Comparison of ENCODE assay signal across 14 mouse cellular contexts in the genomic region with DNA sequence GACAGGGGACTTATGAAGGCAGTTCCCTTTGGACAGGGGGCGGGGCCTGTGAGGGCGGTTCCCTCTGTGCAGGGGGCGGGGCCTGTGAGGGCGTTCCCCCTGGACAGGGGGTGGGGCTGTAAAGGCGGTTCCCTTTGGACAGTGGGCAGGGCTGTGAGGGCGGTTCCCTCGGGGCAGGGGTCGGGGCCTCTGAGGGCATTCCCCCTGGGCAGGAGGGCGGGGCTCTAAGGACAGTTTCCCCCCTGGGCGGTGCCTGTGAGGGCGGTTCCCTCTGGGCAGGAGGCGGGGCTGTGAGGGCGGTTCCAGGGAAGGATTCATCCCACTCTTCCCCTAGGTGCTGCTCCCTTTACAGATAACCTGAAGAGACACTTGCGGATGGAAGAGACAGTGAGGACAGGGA.
DNase-seq lines count a peak whose midpoint lies in the region; ATAC-seq and TF ChIP-seq lines count a peak whose summit lies in the region.
"Had no signal": no experiment of that assay in that cellular context is flagged by ENCODE, and none has a peak within 500 bp of the region (broad histone marks: within the 10 kb centered on the region; RNA-seq: fewer than 3 reads in every experiment).

No protein-coding gene starts in this region.

- H3K36me3 ChIP-seq in heart, embryonic 12.5 days, result no peaks in the 10 kb centered on the region
- no peaks in the 10 kb centered on the region for H3K36me3 ChIP-seq in liver, postnatal 0 days (replicated peaks; ENCODE audit: insufficient read depth, low read length)
- H3K36me3 ChIP-seq: forebrain, embryonic 10.5 days had no signal

- H3K27ac ChIP-seq in heart, embryonic 12.5 days (ENCODE audit: poor library complexity, severe bottlenecking), result no peak overlapping the region
- H3K27ac ChIP-seq in liver, postnatal 0 days (ENCODE audit: low read depth), result no peak overlapping the region
- H3K27ac ChIP-seq: forebrain, embryonic 10.5 days; gastrocnemius, adult 2 months had no signal

- H3K4me2 ChIP-seq in heart, embryonic 12.5 days, result no peak overlapping the region
- H3K4me2 ChIP-seq in liver, postnatal 0 days (ENCODE audit: low read depth, low read length), result no peak overlapping the region

- no peak for TF ChIP-seq EP300 in liver, postnatal 0 days (IDR thresholded peaks at IDR 0.05; ENCODE audit: low read depth)

- WGBS in heart, embryonic 12.5 days, result 41% methylated on average over 14 of the region's 14 CpGs
- WGBS in liver, postnatal 0 days (ENCODE audit: insufficient replicate concordance), result 54% methylated on average over 14 of the region's 14 CpGs

- H3K4me1 ChIP-seq in heart, embryonic 12.5 days (replicated peaks), result peaks cover 25% of the 10 kb centered on the region
- no peaks in the 10 kb centered on the region for H3K4me1 ChIP-seq in liver, postnatal 0 days (ENCODE audit: insufficient read depth)

- H3K4me3 ChIP-seq in heart, embryonic 12.5 days, result no peak overlapping the region
- H3K4me3 ChIP-seq in liver, postnatal 0 days (ENCODE audit: low read depth, low read length), result no peak overlapping the region
- H3K4me3 ChIP-seq: forebrain, embryonic 10.5 days; gastrocnemius, adult 2 months had no signal

- H3K27me3 ChIP-seq in heart, embryonic 12.5 days (replicated peaks), result no peaks in the 10 kb centered on the region
- H3K27me3 ChIP-seq in liver, postnatal 0 days (ENCODE audit: insufficient read depth, low read length), result no peaks in the 10 kb centered on the region

- ATAC-seq in heart, embryonic 12.5 days (ENCODE audit: insufficient number of reproducible peaks, low FRiP score), result peak; percentile 42; the same call in 1 of the 2 replicates
- peak; percentile 31; the same call in 1 of the 2 replicates for ATAC-seq in liver, postnatal 0 days
- ATAC-seq: inflammation-experienced regulatory T-cells, adult 6 months had no signal

- no peak overlapping the region for H3K9ac ChIP-seq in heart, embryonic 12.5 days
- H3K9ac ChIP-seq in liver, postnatal 0 days (replicated peaks), result no peak overlapping the region

- no peaks in the 10 kb centered on the region for H3K9me3 ChIP-seq in heart, embryonic 12.5 days (replicated peaks)
- no peaks in the 10 kb centered on the region for H3K9me3 ChIP-seq in liver, postnatal 0 days (ENCODE audit: low read length)
- H3K9me3 ChIP-seq: forebrain, embryonic 10.5 days had no signal

- no peak for DNase-seq in heart, adult 18-20 months
- peak; percentile 33 for DNase-seq in A20 (ENCODE audit: low read depth, low spot score)
- peak; percentile 5 for DNase-seq in c-Kit-negative CD71-positive TER-119-positive erythroid progenitor cells, embryonic 14.5 days (ENCODE audit: low read depth, low spot score)
- peak; percentile 44 for DNase-seq in liver, postnatal 0 days
- DNase-seq in natural killer cell, adult 2 months (ENCODE audit: low spot score in 2 of 2), result no peak
- DNase-seq in left cerebral cortex, adult 9 months (ENCODE audit: low spot score in 2 of 2), result no peak
- DNase-seq in B cell, adult 2 months, result no peak
- DNase-seq: cerebellum, adult 18-20 months; gastrocnemius, adult 2 months; lung, postnatal 36 days; thymus, adult 18-20 months had no signal

- TF ChIP-seq CTCF in liver, postnatal 0 days (IDR thresholded peaks at IDR 0.05; ENCODE audit: low read depth), result no peak

Comparison
In these comparisons a context has a peak if more than half of its experiments do, and no peak if none do; other contexts are left out.
1. DNase-seq: peak in A20 (single experiment), c-Kit-negative CD71-positive TER-119-positive erythroid progenitor cells, embryonic 14.5 days (single experiment) and liver, postnatal 0 days (single experiment); none in heart, adult 18-20 months (0 of 2), natural killer cell, adult 2 months (0 of 2), left cerebral cortex, adult 9 months (0 of 2) and B cell, adult 2 months (0 of 2).